ENCODE assay signal across 8 mouse cellular contexts in the genomic region with DNA sequence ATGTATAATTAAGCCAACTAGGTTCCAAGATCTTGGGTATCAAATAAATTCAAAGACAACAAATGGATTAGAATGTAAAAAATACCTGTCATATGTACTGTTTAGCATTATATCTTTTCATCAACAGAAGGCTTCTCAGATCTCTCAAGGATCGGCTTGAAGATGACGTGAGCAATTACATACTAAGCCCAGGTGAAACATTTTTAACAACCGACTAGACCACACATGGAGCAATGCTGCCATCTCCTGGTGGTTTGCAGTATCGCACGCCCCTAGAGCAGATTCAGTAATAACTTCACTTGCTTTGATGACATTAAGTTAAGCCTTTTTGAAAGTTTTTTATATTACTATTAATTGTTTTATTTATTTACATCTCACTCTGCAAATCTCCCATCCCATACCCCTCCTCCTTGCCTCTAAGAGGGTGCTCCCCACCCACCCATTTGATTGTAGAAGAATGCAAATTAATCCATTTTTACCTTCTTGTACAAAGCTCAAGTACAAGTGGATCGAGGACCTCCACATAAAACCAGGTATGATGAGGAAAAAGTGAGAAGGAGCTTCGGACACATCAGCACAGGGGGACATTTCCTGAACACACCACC. TPM values are rescaled to one million over a fixed set of nuclear protein-coding genes. Genes with fewer than 3 reads are reported as not detected.
DNase-seq lines count a peak whose midpoint lies in the region; ATAC-seq and TF ChIP-seq lines count a peak whose summit lies in the region.

No protein-coding gene starts in this region.

- H3K27me3 ChIP-seq in G1E (ENCODE audit: insufficient read depth, low read length) = peaks cover 3% of the 10 kb centered on the region
- H3K27me3 ChIP-seq in liver, adult 2 months (ENCODE audit: control insufficient read depth, insufficient read depth, low read length) = no peaks in the 10 kb centered on the region
- no peaks in the 10 kb centered on the region for H3K27me3 ChIP-seq in neural tube, embryonic 12.5 days (replicated peaks)

- no peak overlapping the region for H3K27ac ChIP-seq in liver, adult 2 months (replicated peaks; ENCODE audit: insufficient read depth, low read depth, low read length)
- no peak overlapping the region for H3K27ac ChIP-seq in neural tube, embryonic 12.5 days

- no peak overlapping the region for H3K9ac ChIP-seq in liver, adult 2 months (ENCODE audit: low read depth, low read length)
- no peak overlapping the region for H3K9ac ChIP-seq in neural tube, embryonic 12.5 days

- peak; percentile 45; the same call in 1 of the 2 replicates for ATAC-seq in G1E (ENCODE audit: extremely low read depth, insufficient number of reproducible peaks, low FRiP score, poor library complexity, severe bottlenecking)
- ATAC-seq in neural tube, embryonic 12.5 days (ENCODE audit: low FRiP score, low read depth) = peak; percentile 70

- H3K4me3 ChIP-seq in G1E (ENCODE audit: low read depth, low read length) = no peak overlapping the region
- H3K4me3 ChIP-seq in liver, adult 2 months (ENCODE audit: insufficient read depth, low read depth, low read length) = no peak overlapping the region
- no peak overlapping the region for H3K4me3 ChIP-seq in neural tube, embryonic 12.5 days

- DNase-seq in 3T3-L1 (ENCODE audit: low read depth, low spot score) = peak; percentile 82
- DNase-seq in G1E (ENCODE audit: low spot score) = peak; percentile 8
- DNase-seq in cerebellum, adult 18-20 months = peak; percentile 59 to 76
- DNase-seq in forelimb bud, embryonic 11.5 days (ENCODE audit: low read depth, low spot score) = peak; percentile 65
- DNase-seq in kidney, adult 9 months = peak; percentile 70
- DNase-seq in liver, adult 2 months (ENCODE audit: extremely low read depth, low read depth, low spot score) = peak; percentile 43
- peak; percentile 71 for DNase-seq in thymus, postnatal 14 days

- peak; percentile 60 for TF ChIP-seq CTCF in G1E (IDR thresholded peaks at IDR 0.05; ENCODE audit: low read depth, low read length)
- TF ChIP-seq CTCF in liver, adult 2 months (IDR thresholded peaks at IDR 0.05; ENCODE audit: low read depth, low read length) = peak; percentile 80

- no peaks in the 10 kb centered on the region for H3K4me1 ChIP-seq in G1E (ENCODE audit: insufficient read depth, low read depth, low read length)
- no peaks in the 10 kb centered on the region for H3K4me1 ChIP-seq in liver, adult 2 months (ENCODE audit: control insufficient read depth, insufficient read depth, low read length)
- H3K4me1 ChIP-seq in neural tube, embryonic 12.5 days = no peaks in the 10 kb centered on the region

- H3K9me3 ChIP-seq in G1E (replicated peaks) = no peaks in the 10 kb centered on the region
- no peaks in the 10 kb centered on the region for H3K9me3 ChIP-seq in neural tube, embryonic 12.5 days

- H3K36me3 ChIP-seq in G1E (replicated peaks) = peaks cover 8% of the 10 kb centered on the region
- no peaks in the 10 kb centered on the region for H3K36me3 ChIP-seq in liver, adult 2 months (ENCODE audit: control insufficient read depth, insufficient read depth, low read length)
- H3K36me3 ChIP-seq in neural tube, embryonic 12.5 days = no peaks in the 10 kb centered on the region

- no peak for TF ChIP-seq POLR2A in liver, adult 2 months (IDR thresholded peaks at IDR 0.05; ENCODE audit: extremely low read depth, insufficient read depth, low read length)

- no peak overlapping the region for H3K4me2 ChIP-seq in neural tube, embryonic 12.5 days (replicated peaks)

- WGBS in liver, adult 2 months = 12% methylated on average over 7 of the region's 7 CpGs
- 16% methylated on average over 7 of the region's 7 CpGs for WGBS in neural tube, embryonic 12.5 days

- H3K79me2 ChIP-seq in liver, adult 2 months (ENCODE audit: control insufficient read depth, insufficient read depth, low read length) = no peaks in the 10 kb centered on the region

RNA-seq across cellular contexts. Expression of a gene that starts 11.2 kb away (rescaled TPM):
- total RNA-seq in G1E (2014; fragmentation: Nextera tagmentation) (0.53 and 0.83 TPM in 2 replicates), G1E (2017) (2.8 and 3.3 TPM in 2 replicates)
- polyA plus RNA-seq in G1E (2012) = 0.17 and 0.36 TPM in 2 replicates
- 332 and 378 TPM in 2 replicates for total RNA-seq in liver, adult 2 months (2014; rRNA removed)
- 162 and 165 TPM in 2 replicates for polyA plus RNA-seq in liver, adult 2 months (2012; rRNA removed)
- polyA plus RNA-seq in neural tube, embryonic 12.5 days (2016; fragmentation: Nextera tagmentation; extraction: Ambion mirVana) = 2.2 and 2.4 TPM in 2 replicates

RNA-seq across cellular contexts. Expression of a gene that starts 15.5 kb away (rescaled TPM):
- total RNA-seq in G1E (2014; fragmentation: Nextera tagmentation) (23.9 and 32.5 TPM in 2 replicates), G1E (2017) (21.7 and 26.3 TPM in 2 replicates)
- 15.3 and 19.5 TPM in 2 replicates for polyA plus RNA-seq in G1E (2012)
- total RNA-seq in liver, adult 2 months (2014; rRNA removed) = 7.7 and 8.5 TPM in 2 replicates
- polyA plus RNA-seq in liver, adult 2 months (2012; rRNA removed) = 11.1 and 17.2 TPM in 2 replicates
- polyA plus RNA-seq in neural tube, embryonic 12.5 days (2016; fragmentation: Nextera tagmentation; extraction: Ambion mirVana) = 74.1 and 75.6 TPM in 2 replicates

RNA-seq across cellular contexts. Expression of a gene that starts 51.4 kb away (rescaled TPM):
- total RNA-seq in G1E (2014; fragmentation: Nextera tagmentation) = not detected in 2 replicates
- under 0.01 and 0.11 TPM in 2 replicates for total RNA-seq in G1E (2017)
- not detected in 2 replicates for polyA plus RNA-seq in G1E (2012)
- 8.5 and 8.8 TPM in 2 replicates for total RNA-seq in liver, adult 2 months (2014; rRNA removed)
- 2.3 and 2.4 TPM in 2 replicates for polyA plus RNA-seq in liver, adult 2 months (2012; rRNA removed)
- polyA plus RNA-seq in neural tube, embryonic 12.5 days (2016; fragmentation: Nextera tagmentation; extraction: Ambion mirVana) = 8.4 and 9.4 TPM in 2 replicates

Comparison
In these comparisons a context has a peak if more than half of its experiments do, and no peak if none do; other contexts are left out.
1. DNase-seq: peak in every context shown above with its lines; median percentile 82 in 3T3-L1; 71 in thymus, postnatal 14 days; 70 in kidney, adult 9 months; 68 in cerebellum, adult 18-20 months; 65 in forelimb bud, embryonic 11.5 days; 43 in liver, adult 2 months; 8 in G1E.
2. RNA of a gene that starts 11.2 kb away (polyA plus RNA-seq): 162 to 165 TPM in liver, adult 2 months; 2.2 to 2.4 TPM in neural tube, embryonic 12.5 days and 0.17 to 0.36 TPM in G1E; every median in the first group is over 10 times any median in the second.